Mouse (Mus musculus) v-Abl transformed pro-B cells (cell line): ENCODE measurements around the gene Btbd16.

Source experiments
- in situ Hi-C, 2 experiments: fragments of 400-800 bp; cut with MboI; formaldehyde crosslinking; loops; one replicate each; pipeline ENCODE4 v1.15.1; 2025; ENCODE audit not compliant: unreplicated experiment in 2 of 2

Gene Btbd16

DNA sequence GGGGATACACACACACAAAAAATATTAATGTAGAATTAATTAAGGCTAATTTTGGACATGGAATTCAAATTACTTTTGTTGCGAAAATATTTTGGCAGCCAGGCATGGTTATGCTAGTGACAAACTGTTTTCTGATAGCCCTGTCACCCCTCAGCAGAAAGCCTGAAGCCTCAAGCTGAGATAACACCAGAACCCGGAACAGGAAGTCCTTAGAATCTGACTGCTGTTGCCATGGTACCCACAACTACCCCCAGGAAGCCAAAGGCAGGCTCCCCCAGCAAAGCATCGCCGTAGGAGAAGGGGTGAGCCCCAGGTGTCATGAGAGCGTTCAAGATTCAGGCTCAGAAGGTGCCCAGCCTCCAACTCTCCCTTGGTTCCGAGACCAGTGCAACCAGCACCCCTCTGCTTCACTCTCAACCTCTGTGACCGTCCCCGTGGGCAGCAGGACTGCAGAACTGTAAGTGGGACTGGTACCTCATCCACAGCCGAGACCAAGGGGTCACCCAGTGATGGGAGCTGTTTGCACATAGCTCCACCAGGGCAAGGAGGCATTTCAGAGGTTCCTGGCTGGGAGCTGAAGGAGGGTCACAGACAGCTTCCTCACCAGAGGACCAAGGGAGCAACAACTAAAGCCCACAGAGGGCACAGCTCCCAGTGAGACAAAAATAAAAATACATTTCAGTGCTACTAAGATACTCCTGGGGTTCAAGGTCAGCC, at the start of gene Btbd16:
Gene Btbd16 (plus strand): TSS at position 156 of the 717 bp plus-strand sequence.
- in situ Hi-C loops = loop anchor here (5.0 to 25.0 kb wide), 7 partner anchors 143 to 1763 kb away; partner anchors contain the start of genes Hmx2 (in 1 of the 2) and Hmx3 (in 1 of the 2)

DNA sequence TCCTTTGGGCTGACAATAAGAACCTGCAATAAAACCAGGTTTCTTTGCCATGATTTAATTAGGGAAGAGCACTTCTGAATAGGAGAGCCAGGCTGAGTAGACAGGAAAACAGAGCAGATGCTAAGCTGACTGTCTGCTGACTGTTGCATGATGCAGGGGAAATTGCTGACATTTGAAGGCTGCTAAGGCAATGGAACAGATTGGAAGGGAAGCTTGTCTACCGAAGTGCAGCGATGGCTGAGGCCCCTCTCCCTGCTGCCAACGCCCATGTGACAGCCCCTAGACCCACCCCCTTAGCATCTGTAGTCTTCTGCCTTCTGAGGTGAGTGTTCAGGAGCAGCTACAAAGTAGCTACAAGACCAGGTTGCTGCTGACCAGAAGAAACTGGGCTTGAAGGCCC, 47.7 kb upstream of the Btbd16 start:
- in situ Hi-C loops = no loop called here

GRCm38 (mm10) chr7:130726724-130727422, 47.0 kb upstream of the Btbd16 start:
- in situ Hi-C loops = no loop called here

- in situ Hi-C loops = no loop called here
Observed at GRCm38 (mm10) chr7:130727560-130727959, 46.3 kb upstream of the Btbd16 start.

DNA sequence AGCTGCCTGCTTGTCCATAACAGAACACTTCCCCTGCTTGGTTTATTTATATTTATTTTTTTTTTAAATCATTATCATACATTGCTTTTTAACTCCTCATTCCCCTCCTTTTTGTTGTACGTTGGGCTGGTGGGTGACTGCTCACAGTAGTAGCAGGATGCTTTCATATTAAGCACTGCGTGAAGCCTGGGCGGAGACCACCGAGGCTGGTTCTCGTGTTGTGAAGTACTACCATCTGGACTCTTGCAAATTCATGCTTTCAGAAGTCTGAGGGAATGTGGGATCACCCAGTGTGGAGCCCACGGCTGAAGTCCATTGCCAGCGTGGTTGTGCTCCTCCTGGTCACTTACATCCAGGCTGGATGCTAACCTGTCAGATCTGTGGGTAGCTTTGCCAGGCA, 42.1 kb upstream of the Btbd16 start:
- in situ Hi-C loops = no loop called here

DNA sequence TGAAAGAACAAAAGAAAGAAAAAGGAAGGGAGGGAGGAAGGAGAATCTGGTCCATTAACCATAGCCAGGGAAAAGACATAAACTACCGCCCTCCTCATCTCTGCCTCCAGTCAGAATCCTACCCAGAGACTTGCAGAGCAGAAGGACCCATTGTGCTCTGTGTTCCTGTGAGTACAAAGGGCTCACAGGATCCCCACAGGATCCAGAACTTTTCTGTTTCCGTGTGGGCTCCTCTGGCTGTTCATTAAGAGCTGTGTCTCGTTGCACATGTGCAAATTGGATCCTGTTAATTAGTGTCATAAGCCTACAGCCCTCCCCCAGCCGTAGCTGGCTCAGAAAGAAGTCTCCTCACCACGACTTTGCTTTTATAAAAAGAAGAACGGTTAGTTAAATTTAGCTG, 41.0 kb upstream of the Btbd16 start:
- in situ Hi-C loops = no loop called here

DNA sequence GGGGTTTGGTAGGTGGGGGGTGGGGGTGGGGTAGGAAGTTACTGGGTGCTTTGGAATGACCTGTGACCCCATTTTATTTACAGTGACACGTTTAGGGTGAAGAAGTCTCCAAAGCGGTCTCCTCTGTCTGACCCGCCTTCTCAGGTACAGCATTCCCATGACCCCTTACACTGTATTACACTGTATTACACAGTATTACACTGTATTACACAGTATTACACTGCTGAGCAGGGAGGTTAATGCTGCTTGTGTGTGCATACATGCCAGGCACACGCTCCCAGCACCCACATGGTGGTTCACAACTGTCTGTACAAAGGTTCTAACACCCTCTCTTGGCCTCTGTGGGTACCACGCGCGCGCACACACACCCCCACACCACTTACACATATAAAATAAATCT, 40.4 kb upstream of the Btbd16 start:
- in situ Hi-C loops = no loop called here

DNA sequence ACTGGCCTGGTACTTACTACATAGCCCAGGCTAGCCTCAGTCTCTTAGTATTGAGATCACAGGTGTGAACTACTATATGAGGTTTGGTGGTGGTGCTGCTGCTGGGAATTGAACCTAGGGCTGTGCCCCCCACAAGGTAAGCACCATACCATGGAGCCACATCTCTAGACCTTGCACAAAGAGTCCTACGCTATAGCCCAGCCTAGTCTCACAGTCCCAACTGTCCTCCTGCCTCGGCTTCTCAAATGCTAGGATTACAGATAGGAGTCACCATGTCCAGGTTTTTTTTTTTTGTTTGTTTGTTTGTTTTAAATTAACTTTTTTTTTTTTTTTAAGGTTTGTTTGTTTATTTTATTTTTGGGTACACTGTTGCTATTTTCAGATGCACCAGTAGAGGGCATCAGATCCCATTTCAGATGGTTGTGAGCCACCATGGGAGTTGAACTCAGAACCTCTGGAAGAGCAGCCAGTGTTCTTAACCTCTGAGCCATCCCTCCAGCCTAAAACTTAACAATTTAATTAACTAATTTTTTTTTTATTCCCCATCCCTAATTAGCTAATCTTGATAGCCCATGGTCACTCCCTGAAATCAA, 39.6 kb upstream of the Btbd16 start:
- in situ Hi-C loops = no loop called here

GRCm38 (mm10) chr7:130741099-130741498, 32.8 kb upstream of the Btbd16 start:
- in situ Hi-C loops = no loop called here

DNA sequence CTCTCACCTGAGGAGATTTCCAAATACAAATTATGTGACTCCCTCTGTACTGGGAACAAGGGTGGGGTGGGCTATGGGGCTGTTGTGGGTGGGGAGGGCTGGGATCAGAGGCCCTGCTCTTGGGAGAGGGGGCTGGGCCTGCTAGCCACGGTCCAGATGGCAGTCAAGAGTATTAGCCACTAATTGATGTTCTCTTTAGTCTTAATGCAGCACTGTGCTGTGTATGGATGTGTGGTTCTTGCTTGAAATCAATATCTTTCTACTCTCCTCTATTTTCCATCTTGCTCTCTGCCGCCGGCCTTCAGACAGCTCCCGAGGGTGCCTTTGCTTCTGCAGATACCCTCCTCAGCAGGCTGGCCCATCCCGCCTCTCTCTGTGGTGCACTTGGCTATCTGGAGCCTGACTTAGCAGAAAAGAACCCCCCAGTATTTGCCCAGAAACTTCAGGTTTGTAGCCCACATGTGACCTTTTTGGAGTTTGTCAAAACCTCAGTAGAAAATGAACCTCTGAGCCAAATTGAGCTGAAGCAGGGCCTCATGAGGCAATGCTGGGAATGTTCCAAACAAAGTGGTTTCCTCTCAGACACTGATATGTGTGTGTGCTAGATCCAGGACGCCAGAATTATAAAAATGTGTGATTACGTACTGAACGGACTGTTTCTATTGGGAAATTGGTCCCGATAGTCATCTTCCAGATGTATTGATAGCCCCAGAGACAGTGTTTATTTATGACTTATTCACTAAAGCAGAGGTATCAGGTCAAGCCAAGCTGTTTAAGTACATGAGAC, 30.4 kb upstream of the Btbd16 start:
- in situ Hi-C loops = no loop called here

- in situ Hi-C loops = no loop called here
Observed at GRCm38 (mm10) chr7:130749165-130749564, 24.7 kb upstream of the Btbd16 start.

DNA sequence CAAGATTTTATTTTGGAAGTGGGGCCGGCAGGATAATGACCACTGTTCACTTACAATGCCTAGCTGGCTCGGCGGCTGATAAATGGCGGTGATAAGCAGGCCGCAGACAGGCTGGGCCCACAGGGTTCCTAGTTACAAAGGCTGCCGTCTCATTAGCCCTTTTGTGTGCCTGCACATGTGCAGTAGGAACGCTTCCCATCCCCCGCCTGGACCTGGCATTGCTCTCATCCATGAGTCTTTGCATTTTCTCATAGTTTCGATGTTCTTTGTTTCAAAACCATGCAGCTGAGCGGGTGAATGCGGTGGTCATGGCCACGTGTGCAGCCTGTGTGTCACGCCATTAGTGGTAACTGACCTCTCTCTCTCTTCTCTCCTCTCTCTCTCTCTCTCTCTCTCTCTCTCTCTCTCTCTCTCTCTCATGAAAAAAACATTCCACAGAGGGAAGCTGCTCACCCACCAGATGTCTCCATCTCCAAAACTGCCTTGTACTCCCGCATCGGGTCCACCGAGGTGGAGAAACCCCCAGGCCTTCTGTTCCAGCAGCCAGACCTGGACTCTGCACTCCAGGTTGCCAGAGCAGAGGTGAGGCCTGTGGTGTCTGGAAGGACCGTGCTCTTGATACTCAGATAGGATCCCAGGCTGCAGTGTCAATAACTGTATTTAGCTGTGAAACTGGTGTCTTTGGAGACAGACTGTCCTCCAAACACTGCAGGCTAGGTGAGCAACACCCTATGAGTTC, 22.9 kb upstream of the Btbd16 start:
- in situ Hi-C loops = loop anchor here (25.0 kb wide), 4 partner anchors 786 to 1786 kb away; partner anchors contain the start of genes Hmx2 (in 1 of the 2) and Hmx3 (in 1 of the 2)

GRCm38 (mm10) chr7:130751678-130752077, 22.2 kb upstream of the Btbd16 start:
- in situ Hi-C loops = loop anchor here (25.0 kb wide), 4 partner anchors 786 to 1786 kb away; partner anchors contain the start of genes Hmx2 (in 1 of the 2) and Hmx3 (in 1 of the 2)

- in situ Hi-C loops = loop anchor here (25.0 kb wide), 4 partner anchors 783 to 1783 kb away; partner anchors contain the start of genes Hmx2 (in 1 of the 2) and Hmx3 (in 1 of the 2)
Observed at GRCm38 (mm10) chr7:130754790-130755189, 19.1 kb upstream of the Btbd16 start.

DNA sequence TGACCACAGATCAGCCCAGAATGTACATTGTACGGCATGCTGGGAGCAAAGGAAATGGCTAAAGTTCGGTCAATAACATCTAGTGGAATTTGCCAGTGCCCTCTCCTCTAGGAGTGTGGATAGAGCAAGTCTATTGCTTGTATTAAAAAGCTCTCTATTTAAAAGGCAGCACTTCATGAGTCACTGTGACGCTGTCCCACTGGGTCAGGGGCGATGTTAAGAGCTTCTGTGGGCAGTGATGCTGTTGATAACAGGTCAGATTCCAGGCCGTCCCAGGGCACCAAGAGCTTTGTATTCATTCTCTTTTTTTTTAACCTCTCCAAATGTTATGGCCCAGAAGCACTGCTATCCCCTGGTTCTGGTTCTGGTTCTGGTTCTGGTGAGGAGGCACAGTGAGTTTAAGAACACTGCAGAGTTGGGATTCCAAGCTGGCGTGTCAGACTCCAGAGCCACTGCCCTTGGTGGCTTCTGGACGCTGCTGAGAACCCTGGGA, 17.5 kb upstream of the Btbd16 start:
- in situ Hi-C loops = loop anchor here (25.0 kb wide), 4 partner anchors 781 to 1781 kb away; partner anchors contain the start of genes Hmx2 (in 1 of the 2) and Hmx3 (in 1 of the 2)

- in situ Hi-C loops = loop anchor here (25.0 kb wide), 4 partner anchors 780 to 1780 kb away; partner anchors contain the start of genes Hmx2 (in 1 of the 2) and Hmx3 (in 1 of the 2)
Observed at GRCm38 (mm10) chr7:130757326-130757865, 16.5 kb upstream of the Btbd16 start.

- in situ Hi-C loops = loop anchor here (5.0 to 25.0 kb wide), 9 partner anchors 150 to 1775 kb away; partner anchors contain the start of genes Hmx2 (in 1 of the 2) and Hmx3 (in 1 of the 2)
Observed at GRCm38 (mm10) chr7:130762071-130762897, 11.6 kb upstream of the Btbd16 start.

- in situ Hi-C loops = loop anchor here (5.0 to 25.0 kb wide), 9 partner anchors 148 to 1773 kb away; partner anchors contain the start of genes Hmx2 (in 1 of the 2) and Hmx3 (in 1 of the 2)
Observed at GRCm38 (mm10) chr7:130764160-130764559, 9.7 kb upstream of the Btbd16 start.
